Mouse (Mus musculus) neural tube, embryonic 10.5 days (tissue): Measurements from ENCODE around the gene Tspo2.

ENCODE experiments used
- DNase-seq: peaks from one replicate; pipeline ENCODE4 v3.0.0-alpha.2; 2017; ENCODE audit warnings: low spot score; ENCODE audit errors: extremely low spot score

The Tspo2 gene

DNA sequence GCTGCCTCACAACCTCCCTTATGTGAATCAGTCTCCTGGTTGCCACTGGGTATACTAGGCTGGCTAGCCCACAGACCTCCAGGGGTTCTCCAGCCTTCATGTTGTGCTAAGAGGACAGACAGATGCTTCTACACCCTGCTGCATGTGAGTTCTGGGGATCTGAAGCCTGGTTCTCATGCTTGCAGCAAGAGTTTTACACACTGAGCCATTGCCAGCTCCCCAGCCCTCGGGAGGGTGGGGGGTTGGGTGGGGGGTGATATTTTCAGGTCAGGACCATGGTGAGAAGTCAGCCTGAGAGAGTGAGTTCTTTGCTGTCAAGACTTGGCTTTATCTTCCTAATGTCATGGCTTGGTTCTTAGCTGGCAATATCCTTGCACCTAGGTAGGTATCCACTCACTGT, 32.5 kb downstream of the Tspo2 start:
- no peak for DNase-seq

DNA sequence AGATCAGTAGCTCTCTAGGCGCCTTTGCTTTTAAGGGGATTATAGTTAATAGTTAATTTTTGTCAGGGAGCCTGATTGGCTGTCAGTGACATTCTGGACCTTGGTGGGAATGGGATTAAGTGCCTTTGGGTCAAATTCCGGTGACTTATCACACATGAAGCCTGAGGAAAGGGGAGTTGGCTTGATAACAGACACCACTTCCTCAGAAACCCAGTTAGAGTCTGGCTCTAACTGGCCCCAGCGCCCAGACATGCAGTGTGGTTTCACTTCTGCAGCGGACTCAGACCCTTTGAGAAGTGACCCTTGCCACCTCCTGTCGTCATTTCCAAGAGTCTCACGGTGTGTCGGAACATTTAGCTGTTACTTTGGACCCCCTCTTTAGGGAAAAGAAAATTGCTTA, 33.1 kb downstream of the Tspo2 start:
- no peak for DNase-seq

DNA sequence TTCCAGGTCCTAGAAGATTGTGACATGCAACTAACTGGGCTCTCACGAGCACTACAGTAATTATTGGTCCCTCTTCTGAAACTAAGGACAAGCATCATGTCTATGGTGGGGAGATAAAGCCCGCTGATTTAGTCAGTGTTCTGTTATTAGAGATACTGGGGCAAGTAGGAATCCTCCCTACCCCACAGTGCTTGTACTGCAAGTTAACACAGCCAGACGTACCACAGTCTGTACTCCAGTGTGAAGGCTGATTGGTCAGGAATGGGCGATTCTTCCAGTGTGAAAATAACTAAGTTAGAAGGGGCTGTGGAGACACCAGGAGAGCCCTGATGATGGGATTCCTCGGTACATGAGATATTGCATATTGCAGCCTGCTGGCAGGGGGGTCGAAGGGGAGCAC, 33.8 kb downstream of the Tspo2 start:
- DNase-seq, result no peak

- DNase-seq, result peak; percentile 42
Measured at GRCm38 (mm10) chr17:48416425-48417195, 34.7 kb downstream of the Tspo2 start.

DNA sequence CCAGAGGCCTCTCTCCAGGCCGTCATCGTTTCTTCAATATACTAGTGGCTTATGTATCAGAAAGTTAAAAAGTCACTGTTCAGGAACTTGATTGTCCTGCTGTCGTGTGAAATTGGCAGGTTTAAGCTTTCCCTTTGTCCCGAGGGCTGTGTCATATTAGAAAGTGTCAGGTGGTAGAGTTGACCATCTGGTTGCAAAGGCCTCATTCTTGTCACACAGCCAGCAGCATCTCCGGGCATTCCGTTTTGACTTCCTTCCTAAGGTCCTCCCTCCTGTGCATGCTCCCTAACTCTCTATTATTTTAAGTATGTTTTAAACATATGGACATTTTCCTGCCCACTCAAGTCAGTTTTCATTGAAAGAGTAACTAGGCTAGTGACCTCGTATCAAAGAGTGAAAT, 35.3 kb downstream of the Tspo2 start:
- no peak for DNase-seq

DNA sequence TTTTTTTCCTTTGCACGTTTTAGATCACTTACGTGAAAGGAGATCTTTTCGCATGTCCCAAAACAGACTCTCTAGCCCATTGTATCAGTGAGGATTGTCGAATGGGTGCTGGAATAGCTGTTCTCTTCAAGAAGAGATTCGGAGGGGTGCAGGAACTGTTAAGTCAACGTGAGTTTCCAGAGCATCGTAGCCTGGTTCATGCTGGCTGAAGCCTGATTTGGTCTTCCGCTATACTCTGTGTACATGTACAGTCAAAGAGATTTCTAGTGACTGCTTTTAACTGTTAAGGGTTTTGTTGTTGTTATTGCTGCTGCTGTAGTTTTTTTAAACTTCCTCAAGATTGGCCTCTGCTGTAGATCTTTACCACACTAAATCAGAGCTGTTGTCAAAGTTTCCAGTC, 40.1 kb downstream of the Tspo2 start:
- no peak for DNase-seq

- DNase-seq, result no peak
Measured at GRCm38 (mm10) chr17:48410299-48410785, 41.0 kb downstream of the Tspo2 start.

DNA sequence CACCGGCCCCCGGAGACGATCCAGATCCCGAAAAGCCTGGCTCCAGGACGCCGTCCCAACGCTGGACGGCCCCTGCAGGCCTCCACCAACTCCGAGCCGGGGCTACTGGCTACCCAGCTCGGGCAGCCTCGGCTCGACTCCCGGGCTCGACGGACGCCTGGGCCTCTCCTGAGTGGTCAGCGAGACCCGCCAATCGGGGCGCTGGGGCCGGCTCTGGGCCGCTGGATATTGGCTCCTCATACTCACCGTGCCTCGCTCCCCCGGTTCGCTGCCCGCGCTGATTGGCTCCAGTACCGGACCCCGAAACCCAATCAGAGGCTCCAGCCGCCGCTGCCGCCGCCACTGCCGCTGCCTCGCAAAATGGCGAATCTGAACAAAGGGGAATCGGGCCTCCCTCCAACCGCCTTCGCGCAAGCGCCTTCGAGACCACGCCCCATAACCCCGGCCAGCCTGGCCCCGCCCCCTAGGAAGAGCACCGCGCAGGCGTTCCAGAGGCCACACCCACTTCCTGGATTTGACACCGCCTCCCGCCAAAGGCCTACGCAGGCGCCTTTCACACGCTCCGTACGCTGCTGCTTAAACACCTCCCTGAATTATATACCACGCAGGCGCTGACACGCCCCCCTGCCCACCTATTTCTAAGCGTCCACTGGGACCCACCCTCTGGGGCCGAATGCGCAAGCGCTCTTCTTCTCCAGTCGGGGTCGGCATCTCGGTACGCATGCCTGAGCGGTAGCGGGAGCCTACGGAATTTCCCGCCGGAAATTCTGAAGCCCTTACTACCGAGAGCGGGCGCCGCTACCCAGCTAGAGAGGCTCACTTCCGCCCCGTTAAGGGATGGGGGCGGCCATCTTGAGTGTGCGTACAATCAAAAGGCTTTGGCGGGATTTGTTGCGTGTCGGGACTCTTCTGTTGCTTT, 41.7 kb downstream of the Tspo2 start, which contains the start of the genes Nfya and Oard1:
Nfya (minus strand) TSS at position 527 of the 919 bp plus-strand sequence.
Oard1 (plus strand) TSS at position 635 of the 919 bp plus-strand sequence.
- peak; percentile 99 for DNase-seq

GRCm38 (mm10) chr17:48408526-48409291, 42.6 kb downstream of the Tspo2 start:
- DNase-seq, result peak; percentile 73

DNA sequence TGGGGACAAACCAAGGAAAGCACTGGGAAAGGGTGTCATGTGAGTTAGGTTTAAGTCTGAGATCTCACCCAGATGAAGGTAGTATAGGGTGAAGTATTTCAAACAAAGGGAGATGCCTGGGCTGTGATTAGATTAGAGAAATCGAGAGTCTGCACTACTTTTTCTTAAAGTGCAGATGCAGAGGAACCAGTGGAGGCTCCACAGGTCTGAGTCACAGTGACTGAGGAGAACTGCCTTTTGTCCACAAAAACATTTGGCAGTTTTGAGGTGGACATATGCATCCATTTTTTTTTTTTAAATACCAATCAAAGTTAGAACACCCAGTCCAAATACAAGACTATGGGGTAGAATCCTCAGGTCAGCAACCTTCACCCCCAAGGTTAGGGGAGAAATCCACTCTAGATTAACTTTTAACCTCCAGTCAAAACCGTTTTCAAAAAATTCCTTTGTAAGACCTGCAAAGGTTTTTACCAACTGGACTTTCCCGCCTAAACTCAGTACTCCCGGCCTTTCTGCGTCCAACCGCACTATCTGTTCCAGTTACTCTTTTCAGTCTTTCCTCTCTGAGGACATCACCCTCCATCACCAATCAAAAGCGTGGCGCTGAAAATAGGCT, 43.3 kb downstream of the Tspo2 start:
- no peak for DNase-seq

GRCm38 (mm10) chr17:48407154-48407553, 44.2 kb downstream of the Tspo2 start:
- DNase-seq, result no peak

GRCm38 (mm10) chr17:48404706-48405105, 46.6 kb downstream of the Tspo2 start:
- no peak for DNase-seq

- no peak for DNase-seq
Measured at GRCm38 (mm10) chr17:48403848-48404247, 47.5 kb downstream of the Tspo2 start.

- DNase-seq, result no peak
Measured at GRCm38 (mm10) chr17:48402751-48403150, 48.6 kb downstream of the Tspo2 start.

GRCm38 (mm10) chr17:48401710-48402109, 49.6 kb downstream of the Tspo2 start:
- DNase-seq, result no peak
